Mouse (Mus musculus) liver, embryonic 16.5 days (tissue): ENCODE data around the gene Timmdc1. TPM values are rescaled to one million over a fixed set of nuclear protein-coding genes. Genes with fewer than 3 reads are reported as not detected.

Experiments
- ATAC-seq: fragments of 200-750 bp; cut with Nextera tagmentation; 2 replicates; pipeline ENCODE4 v1.8.0; 2017; ENCODE audit warnings: low read depth, mild to moderate bottlenecking, moderate number of reproducible peaks, moderate library complexity
- H3K27ac ChIP-seq: fragments of 300-500 bp; sonication (generic); 2 replicates; pipeline ENCODE4 v1.5.1; 2014; ENCODE audit warnings: mild to moderate bottlenecking, low read length
- H3K27me3 ChIP-seq: fragments of 300-500 bp; sonication (generic); 2 replicates; pipeline ENCODE4 v1.6.1; 2014; ENCODE audit warnings: low read depth, low read length, mixed read lengths; ENCODE audit not compliant: control insufficient read depth, insufficient read depth
- H3K36me3 ChIP-seq: fragments of 300-500 bp; sonication (generic); 2 replicates; pipeline ENCODE4 v1.6.1; 2014; ENCODE audit warnings: mild to moderate bottlenecking; ENCODE audit not compliant: control insufficient read depth, insufficient read depth
- H3K4me1 ChIP-seq: fragments of 300-500 bp; sonication (generic); 2 replicates; pipeline ENCODE4 v1.6.1; 2014; ENCODE audit warnings: low read depth, low read length, mixed read lengths; ENCODE audit not compliant: control insufficient read depth
- H3K4me2 ChIP-seq: fragments of 300-500 bp; sonication (generic); 2 replicates; pipeline ENCODE4 v1.6.1; 2014; ENCODE audit warnings: low read depth, low read length, mixed read lengths
- H3K4me3 ChIP-seq: fragments of 300-500 bp; sonication (generic); 2 replicates; pipeline ENCODE4 v1.5.1; 2014; ENCODE audit warnings: low read depth, mild to moderate bottlenecking, low read length
- H3K9ac ChIP-seq: fragments of 300-500 bp; sonication (generic); 2 replicates; pipeline ENCODE4 v1.6.1; 2014; ENCODE audit warnings: low read depth, low read length
- H3K9me3 ChIP-seq: fragments of 300-500 bp; sonication (generic); replicated peaks from 2 replicates; pipeline ENCODE4 v1.6.1; 2016; ENCODE audit warnings: low read length; ENCODE audit not compliant: control insufficient read depth
- WGBS: fragments of 180-500 bp; shearing (Covaris S2); extraction: QIAGEN DNeasy Blood & Tissue Kit; methylation state at CpG from one replicate; pipeline ENCODE4 v1.1.7; 2014; ENCODE audit not compliant: insufficient replicate concordance; 5-methylcytosine and 5-hydroxymethylcytosine counted together
- polyA plus RNA-seq: library from polyadenylated mRNA; unstranded; fragments of >200 nt; fragmentation: Nextera tagmentation; extraction: Ambion mirVana; gene quantifications from 2 replicates; pipeline ENCODE4 v1.2.1, GENCODE M21; 2015

Timmdc1 gene
- polyA plus RNA-seq: 10.6 and 11.2 TPM in 2 replicates

GRCm38 (mm10) chr16:38522129-38523084 is at the start of gene Timmdc1:
TSS of gene Timmdc1 (minus strand) at chr16:38522663.
- Histone ChIP-seq H3K4me1 (peaks cover 12% of the 10 kb centered on the region), H3K27me3 (no peaks in the 10 kb centered on the region), H3K4me2 (peak within 1 kb of the TSS; percentile 81), H3K9me3 (no peaks in the 10 kb centered on the region), H3K36me3 (0 out of 2 replicates have a peak, but pooled peaks cover 3% of the 10 kb centered on the region), H3K9ac (peak within 1 kb of the TSS; percentile 97), H3K27ac (peak within 1 kb of the TSS; percentile 98), H3K4me3 (peak within 1 kb of the TSS; percentile 99)
- under 1% methylated on average over 73 of the region's 73 CpGs for WGBS
- ATAC-seq: peak; percentile 98

- WGBS: 80% methylated on average over 3 of the region's 3 CpGs
- H3K9ac ChIP-seq: no peak overlapping the region
- H3K4me2 ChIP-seq: no peak overlapping the region
- no peak overlapping the region for H3K27ac ChIP-seq
- no peak overlapping the region for H3K4me3 ChIP-seq
- H3K9me3 ChIP-seq: no peaks in the 10 kb centered on the region
- H3K4me1 ChIP-seq: no peaks in the 10 kb centered on the region
- no peak for ATAC-seq
- H3K27me3 ChIP-seq: no peaks in the 10 kb centered on the region
- peaks cover 20% of the 10 kb centered on the region for H3K36me3 ChIP-seq
Measured at GRCm38 (mm10) chr16:38571481-38571880, 49.0 kb upstream of the Timmdc1 start.

- H3K27me3 ChIP-seq: no peaks in the 10 kb centered on the region
- H3K36me3 ChIP-seq: peaks cover 9% of the 10 kb centered on the region
- WGBS: 81% methylated on average over 5 of the region's 5 CpGs
Measured at GRCm38 (mm10) chr16:38568192-38568591, 45.7 kb upstream of the Timmdc1 start.

GRCm38 (mm10) chr16:38563516-38563915 is 41.1 kb upstream of the Timmdc1 start:
- no peak overlapping the region; the same call in 1 of the 2 replicates for H3K27ac ChIP-seq
- H3K9me3 ChIP-seq: no peaks in the 10 kb centered on the region
- H3K27me3 ChIP-seq: no peaks in the 10 kb centered on the region
- H3K36me3 ChIP-seq: peaks cover 7% of the 10 kb centered on the region
- peak overlapping the region; percentile 72 for H3K9ac ChIP-seq
- 22% methylated on average over 10 of the region's 10 CpGs for WGBS
- no peak for ATAC-seq
- H3K4me2 ChIP-seq: peak overlapping the region; percentile 82
- peak overlapping the region; percentile 72 for H3K4me3 ChIP-seq
- peaks cover 7% of the 10 kb centered on the region for H3K4me1 ChIP-seq

More at GRCm38 (mm10) chr16:38568192-38568591, 45.7 kb upstream of the Timmdc1 start:
- ATAC-seq: no peak
- Histone ChIP-seq H3K4me3 (no peak overlapping the region), H3K27ac (no peak overlapping the region), H3K4me1 (peaks cover 5% of the 10 kb centered on the region), H3K9ac (no peak overlapping the region), H3K4me2 (no peak overlapping the region), H3K9me3 (no peaks in the 10 kb centered on the region)

GRCm38 (mm10) chr16:38562968-38563327 is 40.5 kb upstream of the Timmdc1 start:
- H3K4me1 ChIP-seq: peaks cover 7% of the 10 kb centered on the region
- peaks cover 3% of the 10 kb centered on the region; the same call in 1 of the 2 replicates for H3K36me3 ChIP-seq
- peak overlapping the region; percentile 62 for H3K27ac ChIP-seq
- WGBS: under 1% methylated on average over 25 of the region's 25 CpGs
- peak; percentile 60 for ATAC-seq
- H3K27me3 ChIP-seq: no peaks in the 10 kb centered on the region
- H3K4me3 ChIP-seq: peak overlapping the region; percentile 72
- H3K9me3 ChIP-seq: no peaks in the 10 kb centered on the region
- H3K4me2 ChIP-seq: peak overlapping the region; percentile 82
- H3K9ac ChIP-seq: peak overlapping the region; percentile 72

GRCm38 (mm10) chr16:38562131-38562967 is 39.9 kb upstream of the Timmdc1 start:
- peak overlapping the region; percentile 82 for H3K4me2 ChIP-seq
- H3K9me3 ChIP-seq: no peaks in the 10 kb centered on the region
- ATAC-seq: peak; percentile 99
- H3K4me3 ChIP-seq: peak overlapping the region; percentile 72
- WGBS: 6% methylated on average over 37 of the region's 37 CpGs
- peaks cover 2% of the 10 kb centered on the region; the same call in 1 of the 2 replicates for H3K36me3 ChIP-seq
- peaks cover 7% of the 10 kb centered on the region for H3K4me1 ChIP-seq
- H3K9ac ChIP-seq: peak overlapping the region; percentile 72
- H3K27ac ChIP-seq: peak overlapping the region; percentile 62
- no peaks in the 10 kb centered on the region for H3K27me3 ChIP-seq

GRCm38 (mm10) chr16:38558221-38558748 is 35.8 kb upstream of the Timmdc1 start, which contains the start of gene Tmem39a:
TSS of gene Tmem39a (plus strand) at chr16:38558698.
- 61% methylated on average over 3 of the region's 3 CpGs for WGBS
- no peaks in the 10 kb centered on the region for H3K27me3 ChIP-seq
- H3K4me2 ChIP-seq: no peak within 1 kb of the TSS
- no peak within 1 kb of the TSS for H3K9ac ChIP-seq
- no peak within 1 kb of the TSS for H3K27ac ChIP-seq
- ATAC-seq: no peak
- H3K4me1 ChIP-seq: peaks cover 2% of the 10 kb centered on the region; the same call in 1 of the 2 replicates
- H3K36me3 ChIP-seq: no peaks in the 10 kb centered on the region
- no peaks in the 10 kb centered on the region for H3K9me3 ChIP-seq
- H3K4me3 ChIP-seq: no peak within 1 kb of the TSS

GRCm38 (mm10) chr16:38555988-38556387 is 33.5 kb upstream of the Timmdc1 start:
- H3K27ac ChIP-seq: no peak overlapping the region
- no peaks in the 10 kb centered on the region for H3K36me3 ChIP-seq
- ATAC-seq: no peak
- H3K27me3 ChIP-seq: no peaks in the 10 kb centered on the region; the same call in 1 of the 2 replicates
- no peak overlapping the region for H3K4me2 ChIP-seq
- no peak overlapping the region for H3K9ac ChIP-seq
- H3K9me3 ChIP-seq: no peaks in the 10 kb centered on the region
- no peak overlapping the region for H3K4me3 ChIP-seq
- H3K4me1 ChIP-seq: no peaks in the 10 kb centered on the region
- WGBS: 58% methylated on average over 3 of the region's 3 CpGs
